Mouse (Mus musculus) T-helper 17 cell (primary cell): Measurements from ENCODE around the gene Sipa1.

Source experiments
- in situ Hi-C, 2 experiments: fragments of 300-600 bp; cut with MboI, MseI; formaldehyde crosslinking; loops; 1 replicate in 1 of 2; 2 replicates in 1 of 2; pipeline ENCODE4 v1.15.1; 2025; ENCODE audit warnings: high pct_unique_total_duplicates in 2 of 2

The Sipa1 gene

DNA sequence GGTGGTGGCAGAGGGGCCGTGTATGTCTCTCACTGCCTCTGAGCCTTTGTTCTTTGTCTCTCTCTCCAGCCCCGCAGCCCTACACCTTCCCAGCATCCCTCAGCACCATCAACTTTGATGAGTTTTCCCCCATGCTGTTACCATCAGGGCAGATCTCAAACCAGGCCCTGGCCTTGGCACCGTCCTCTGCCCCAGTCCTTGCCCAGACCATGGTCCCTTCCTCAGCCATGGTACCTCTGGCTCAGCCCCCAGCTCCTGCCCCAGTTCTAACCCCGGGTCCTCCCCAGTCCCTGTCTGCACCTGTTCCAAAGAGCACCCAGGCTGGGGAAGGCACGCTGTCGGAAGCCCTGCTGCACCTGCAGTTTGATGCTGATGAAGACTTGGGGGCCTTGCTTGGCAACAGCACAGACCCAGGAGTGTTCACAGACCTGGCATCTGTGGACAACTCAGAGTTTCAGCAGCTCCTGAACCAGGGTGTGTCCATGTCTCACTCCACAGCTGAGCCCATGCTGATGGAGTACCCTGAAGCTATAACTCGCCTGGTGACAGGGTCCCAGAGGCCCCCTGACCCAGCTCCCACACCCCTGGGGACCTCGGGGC is 16.7 kb downstream of the Sipa1 start:
- in situ Hi-C loops, result no loop called here

DNA sequence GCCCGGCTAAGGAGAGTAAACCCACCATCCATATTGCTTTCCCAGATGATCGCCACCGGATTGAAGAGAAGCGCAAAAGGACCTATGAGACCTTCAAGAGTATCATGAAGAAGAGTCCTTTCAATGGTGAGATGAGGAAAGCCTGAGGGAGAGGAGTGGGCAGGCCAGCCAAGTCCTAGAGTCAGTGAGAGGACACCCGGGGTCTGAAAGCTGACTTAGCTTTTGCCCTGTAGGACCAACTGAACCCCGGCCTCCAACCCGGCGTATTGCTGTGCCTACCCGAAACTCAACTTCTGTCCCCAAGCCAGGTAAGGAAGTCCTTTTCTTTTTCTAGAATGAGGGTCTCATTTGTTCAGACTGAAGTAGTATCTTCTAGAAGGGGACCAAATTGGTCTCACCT is 18.2 kb downstream of the Sipa1 start:
- in situ Hi-C loops, result no loop called here

DNA sequence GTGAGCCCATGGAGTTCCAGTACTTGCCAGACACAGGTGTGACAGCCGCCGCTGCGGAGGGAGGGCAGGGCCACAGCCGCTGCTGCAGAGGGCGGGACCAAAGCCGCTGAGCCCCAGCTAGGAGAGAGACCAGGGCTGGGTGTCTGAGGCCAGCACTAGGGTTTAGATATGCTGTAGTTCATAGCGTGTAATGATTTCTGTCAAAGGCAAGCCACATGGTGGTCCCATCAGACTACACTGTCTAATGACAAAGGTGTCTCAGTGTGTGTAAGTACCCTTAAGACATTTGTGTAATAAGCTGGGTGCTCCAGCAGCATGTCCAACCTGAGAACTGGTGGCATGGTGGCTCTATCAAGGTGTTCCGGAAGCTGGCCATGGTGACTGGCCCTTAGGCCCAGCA is 21.9 kb downstream of the Sipa1 start:
- in situ Hi-C loops, result no loop called here

DNA sequence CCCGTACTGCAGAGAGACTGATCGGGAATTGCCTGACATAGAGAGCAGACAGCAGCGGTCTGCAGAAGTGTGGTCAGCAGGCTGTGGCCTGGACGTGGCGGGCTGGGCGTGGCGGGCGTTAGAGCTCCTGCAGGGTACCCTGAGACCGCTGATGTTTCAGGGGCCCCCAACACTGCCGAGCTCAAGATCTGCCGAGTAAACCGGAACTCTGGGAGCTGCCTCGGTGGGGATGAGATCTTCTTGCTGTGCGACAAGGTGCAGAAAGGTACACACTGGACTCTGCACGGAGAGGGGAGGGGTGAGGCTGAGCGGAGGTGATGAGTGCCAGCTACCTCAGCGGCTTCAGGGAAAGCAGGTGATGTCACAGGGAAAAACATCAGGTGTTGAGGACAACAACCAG is 22.5 kb downstream of the Sipa1 start:
- in situ Hi-C loops, result no loop called here

DNA sequence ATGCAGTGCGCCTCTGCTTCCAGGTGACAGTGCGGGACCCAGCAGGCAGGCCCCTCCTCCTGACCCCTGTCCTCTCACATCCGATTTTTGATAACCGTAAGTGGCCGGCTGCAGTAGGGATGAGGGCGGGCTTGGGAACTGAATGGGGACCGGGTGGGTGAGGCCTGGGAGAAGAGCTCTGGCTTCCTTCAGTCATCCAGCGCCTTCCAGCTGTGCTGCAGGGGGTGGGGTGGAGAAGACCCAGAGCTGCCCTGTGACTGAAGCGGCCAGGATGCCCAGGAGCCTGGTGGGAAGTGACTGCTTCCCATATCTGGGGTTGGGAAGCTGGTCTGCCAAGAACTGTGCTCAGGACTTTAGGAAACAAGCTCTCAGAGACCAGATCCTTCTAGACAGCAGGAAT is 23.2 kb downstream of the Sipa1 start:
- in situ Hi-C loops, result no loop called here

DNA sequence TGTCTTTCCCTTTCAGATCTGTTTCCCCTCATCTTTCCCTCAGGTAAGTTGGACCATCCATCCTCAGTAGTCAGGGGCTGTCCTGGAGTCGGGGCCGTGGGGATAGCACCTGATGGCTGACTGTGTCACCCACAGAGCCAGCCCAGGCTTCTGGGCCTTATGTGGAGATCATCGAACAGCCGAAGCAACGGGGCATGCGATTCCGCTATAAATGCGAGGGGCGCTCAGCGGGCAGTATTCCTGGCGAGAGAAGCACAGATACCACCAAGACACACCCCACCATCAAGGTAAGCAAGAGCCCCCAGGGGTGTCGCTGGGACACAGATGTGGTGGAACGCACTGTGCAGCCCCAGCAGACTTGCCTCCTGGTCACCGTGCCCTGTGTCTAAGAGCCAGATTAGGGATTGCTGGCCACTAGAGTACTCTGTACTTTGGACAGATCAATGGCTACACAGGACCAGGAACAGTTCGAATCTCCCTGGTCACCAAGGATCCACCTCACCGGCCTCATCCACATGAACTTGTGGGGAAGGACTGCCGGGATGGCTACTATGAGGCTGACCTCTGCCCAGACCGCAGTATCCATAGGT is 25.0 kb downstream of the Sipa1 start:
- in situ Hi-C loops, result no loop called here

DNA sequence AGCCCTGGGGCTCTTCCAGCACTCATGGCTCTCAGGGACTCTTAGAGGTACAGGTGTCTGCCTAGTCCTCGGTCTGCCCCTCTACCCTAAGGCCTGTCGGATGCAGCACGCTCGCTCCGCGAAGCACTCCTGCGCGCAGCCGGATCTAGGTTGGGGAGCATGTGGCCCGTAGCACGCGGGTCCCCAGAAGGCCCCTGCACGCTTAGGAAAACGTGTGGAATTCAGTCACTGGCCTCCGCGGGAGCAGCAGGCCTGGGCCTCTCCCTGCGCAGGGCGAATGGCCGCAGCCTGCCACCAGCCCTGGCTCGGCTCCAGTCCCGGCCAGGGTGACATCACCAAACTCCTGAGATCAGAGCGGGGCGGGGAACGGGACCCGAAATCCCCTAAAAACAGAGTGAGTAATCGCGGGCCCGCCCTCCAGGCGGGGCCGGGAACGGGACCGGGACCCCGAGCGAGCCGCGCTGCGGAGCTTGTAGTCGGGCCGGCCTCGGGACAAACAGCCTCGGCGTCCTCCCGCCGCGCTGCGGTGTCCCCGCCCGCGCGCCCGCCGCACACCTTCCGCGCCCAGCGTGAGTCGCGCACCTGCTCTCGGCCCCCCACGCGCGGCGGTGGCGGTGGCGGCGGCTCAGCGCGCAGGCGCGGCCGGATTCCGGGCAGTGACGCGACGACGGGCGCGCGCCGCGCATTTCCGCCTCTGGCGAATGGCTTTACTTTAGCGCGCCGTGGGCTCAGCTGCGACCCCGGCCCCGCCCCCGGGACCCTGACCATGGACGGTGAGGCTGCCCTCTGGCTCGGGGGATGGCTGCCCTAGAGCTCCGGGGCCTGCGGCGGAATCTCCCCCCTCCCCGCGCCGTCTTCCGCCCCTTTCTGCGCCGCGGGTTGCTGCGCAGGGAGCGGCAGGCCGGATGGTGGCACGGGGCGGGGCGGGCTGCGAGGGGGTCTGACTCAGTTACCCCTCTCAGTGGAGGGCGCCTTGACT is 26.1 kb downstream of the Sipa1 start, which contains the start of gene Rela:
Gene Rela (plus strand): TSS at position 415 of the 979 bp plus-strand sequence.
- in situ Hi-C loops, result no loop called here

DNA sequence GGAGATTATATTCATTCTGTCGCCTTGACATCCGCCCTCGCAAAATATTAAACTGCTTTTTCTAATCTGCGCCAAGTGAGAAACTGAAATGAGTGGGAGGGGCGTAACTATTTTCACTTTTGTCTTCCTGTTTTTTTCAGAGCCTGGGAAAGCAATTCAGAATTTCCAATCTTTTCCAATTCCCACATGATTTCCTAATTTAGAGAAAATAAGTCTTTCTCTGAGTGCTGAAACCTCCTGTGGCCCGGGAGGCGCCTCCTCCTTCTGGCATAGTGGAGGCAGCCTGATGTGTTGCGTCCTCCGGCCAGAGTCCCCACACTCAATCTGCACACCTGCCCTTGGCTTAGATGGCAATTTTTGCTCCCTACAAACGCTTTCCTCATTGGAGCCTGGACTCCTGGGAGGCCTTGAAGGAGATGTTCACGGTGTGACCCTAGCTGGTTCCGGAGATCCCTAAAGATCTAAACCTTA is 26.9 kb downstream of the Sipa1 start:
- in situ Hi-C loops, result no loop called here

DNA sequence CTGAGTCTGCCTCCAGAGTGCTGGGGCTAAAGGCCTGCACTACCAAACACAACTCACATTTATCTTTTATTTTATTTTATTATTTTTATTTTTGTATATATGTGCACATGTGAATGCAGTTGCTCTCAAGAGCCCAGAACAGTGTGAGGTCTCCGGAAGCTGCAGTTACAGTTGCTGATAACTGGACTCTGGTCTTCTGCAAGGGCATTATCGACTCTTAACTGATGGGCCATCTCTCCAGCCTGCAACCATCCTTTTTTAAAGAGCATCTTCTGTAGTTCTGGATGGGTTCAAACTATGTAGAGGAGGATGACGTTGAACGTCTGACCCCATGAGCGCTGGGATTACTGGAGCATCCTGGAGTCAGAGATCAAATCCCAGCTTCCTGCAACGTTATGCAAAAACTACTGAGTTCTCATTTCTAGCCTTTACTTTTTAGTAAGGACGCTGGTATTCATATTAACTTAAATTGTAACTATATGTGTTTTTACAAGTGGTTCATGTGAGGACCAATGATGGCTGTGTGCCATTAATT is 27.4 kb downstream of the Sipa1 start:
- in situ Hi-C loops, result no loop called here

DNA sequence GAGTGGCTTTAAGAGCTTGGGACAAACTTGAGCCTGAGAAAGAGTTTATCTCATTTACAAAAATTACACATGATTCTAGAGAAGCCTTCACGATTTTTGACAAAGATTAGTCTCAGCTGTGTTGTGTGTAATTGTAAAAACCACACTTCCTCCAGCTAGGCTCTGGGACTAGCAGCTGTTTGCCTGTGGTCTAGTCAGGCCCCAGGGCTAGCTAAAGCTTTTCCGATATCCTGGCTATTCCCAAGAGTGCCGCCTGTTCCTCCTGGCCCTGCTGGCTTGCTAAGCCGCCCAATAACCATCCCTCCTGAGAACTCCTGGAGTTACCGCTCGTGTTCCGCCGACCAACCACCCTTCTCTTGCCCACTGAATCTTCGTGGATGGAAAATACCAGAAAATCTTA is 31.4 kb downstream of the Sipa1 start:
- in situ Hi-C loops, result no loop called here

DNA sequence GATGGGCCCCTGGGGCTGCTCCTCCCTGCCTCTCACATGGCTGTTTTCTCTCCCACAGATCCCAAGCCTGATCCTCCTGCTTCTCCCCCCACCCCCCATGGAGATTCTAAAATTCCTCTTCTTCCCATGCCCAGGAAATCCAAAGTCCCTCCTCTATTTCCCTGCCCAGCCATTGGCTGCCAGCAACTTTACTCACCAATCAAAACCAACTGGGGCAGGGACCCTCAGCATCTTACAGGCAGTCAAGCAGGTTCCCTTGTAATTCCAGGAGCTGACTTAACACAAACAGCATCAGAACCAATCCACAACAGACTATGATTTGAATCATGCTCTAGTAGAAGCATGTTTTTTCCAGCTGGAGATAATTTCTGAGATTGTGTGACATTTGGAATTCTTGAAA is 33.6 kb downstream of the Sipa1 start:
- in situ Hi-C loops, result no loop called here

DNA sequence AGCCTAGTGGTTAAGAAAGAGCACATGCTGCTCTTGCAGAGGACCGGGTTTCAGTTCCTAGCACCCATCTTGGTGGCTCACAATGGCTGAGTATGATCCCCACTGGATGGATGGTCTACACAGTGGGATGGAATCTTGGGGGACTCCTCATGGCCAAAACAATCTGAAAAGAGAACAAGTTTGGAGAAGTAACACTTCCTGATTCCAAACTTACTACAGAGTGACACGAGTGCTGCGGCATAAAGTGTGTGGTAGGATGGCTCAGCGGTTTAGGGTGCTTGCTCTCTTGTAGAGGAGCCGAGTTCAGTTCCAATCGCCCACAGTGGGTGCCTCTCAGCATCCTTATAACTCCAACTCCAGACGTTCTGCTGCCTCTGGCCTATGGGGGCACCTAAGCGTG is 38.2 kb downstream of the Sipa1 start:
- in situ Hi-C loops, result no loop called here

DNA sequence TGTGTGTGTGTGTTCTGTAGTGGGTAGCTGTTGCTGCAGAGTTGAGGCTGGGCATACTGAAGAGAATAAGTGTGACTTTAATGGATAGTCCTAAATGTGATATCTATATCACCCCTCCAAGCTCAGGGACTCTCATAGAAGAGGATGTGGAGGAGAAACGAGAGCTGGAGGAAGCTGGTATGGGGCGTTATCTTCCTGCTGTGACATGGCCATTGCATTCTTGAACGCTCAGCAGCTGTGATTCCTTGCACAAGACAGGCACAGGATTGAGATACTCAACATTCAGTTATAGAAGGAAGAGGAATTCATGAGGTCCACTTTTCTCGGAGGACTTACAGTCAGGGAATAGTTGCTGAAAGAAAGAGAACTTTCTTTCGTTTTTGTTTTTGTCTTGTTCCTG is 41.6 kb downstream of the Sipa1 start:
- in situ Hi-C loops, result no loop called here

DNA sequence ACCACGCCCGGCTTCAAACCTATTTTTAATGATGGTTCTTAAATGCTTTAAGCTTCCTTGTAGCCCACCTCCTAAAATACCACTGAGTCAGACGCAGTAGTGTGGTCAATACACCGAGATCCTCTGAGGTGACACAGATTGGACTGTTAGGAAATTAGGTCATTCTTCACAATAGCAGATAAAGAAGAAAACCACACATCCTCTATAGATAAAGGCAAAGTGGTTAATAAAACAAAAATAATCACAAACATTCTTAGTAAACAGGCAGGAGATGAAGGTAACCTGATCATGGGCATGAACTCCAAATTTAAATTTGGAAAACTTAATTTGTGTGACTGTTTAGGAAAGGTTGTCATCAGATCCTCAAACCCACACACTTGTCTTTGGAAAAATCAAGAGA is 43.5 kb downstream of the Sipa1 start:
- in situ Hi-C loops, result no loop called here

DNA sequence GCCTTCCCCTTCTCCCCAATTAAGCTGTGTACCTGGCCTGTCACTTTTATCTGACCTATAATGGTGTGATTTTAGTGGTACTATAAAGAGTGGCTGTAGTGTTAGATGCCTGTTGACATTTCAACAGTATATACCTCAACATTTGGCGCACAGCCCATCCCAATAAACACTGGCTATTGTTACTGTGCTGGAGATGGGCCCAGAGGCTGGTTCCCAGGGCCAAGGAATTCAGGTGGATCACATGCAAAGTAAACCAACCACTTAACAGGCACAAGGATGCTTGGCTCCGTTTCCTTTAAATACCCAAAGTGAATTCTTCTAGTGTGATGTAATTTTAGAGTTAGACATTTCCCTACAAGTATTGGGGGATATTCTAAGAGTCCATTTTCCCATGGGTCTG is 48.6 kb downstream of the Sipa1 start:
- in situ Hi-C loops, result no loop called here

DNA sequence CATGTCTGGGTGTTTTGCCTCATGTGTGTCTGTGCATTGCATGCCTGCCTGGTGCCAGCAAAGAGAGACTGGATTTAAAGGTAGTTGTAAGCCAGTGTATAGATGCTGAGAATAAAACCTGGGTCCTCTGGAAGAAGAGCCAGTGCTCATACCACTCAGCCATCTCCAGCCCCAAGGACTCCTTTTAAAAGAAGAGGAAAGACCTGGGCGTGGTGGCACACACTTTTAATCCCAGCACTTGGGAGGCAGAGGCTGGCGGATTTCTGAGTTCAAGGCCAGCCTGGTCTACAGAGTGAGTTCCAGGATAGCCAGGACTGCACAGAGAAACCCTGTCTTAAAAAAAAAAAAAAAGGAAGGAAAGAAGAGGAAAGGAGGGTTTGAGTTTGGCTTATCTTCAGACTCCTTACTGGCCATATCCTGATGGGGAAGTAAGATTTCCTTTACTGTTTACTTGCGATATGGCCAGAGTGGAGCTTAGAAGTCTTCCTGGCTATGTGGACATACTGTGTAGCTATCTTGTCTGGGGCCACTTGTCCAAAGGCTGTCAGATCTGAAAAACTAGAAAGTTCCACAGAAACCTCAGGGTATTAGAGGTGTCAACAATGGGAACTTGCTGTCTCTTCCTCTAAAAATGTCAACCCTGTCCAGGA is 50.6 kb downstream of the Sipa1 start:
- in situ Hi-C loops, result no loop called here

DNA sequence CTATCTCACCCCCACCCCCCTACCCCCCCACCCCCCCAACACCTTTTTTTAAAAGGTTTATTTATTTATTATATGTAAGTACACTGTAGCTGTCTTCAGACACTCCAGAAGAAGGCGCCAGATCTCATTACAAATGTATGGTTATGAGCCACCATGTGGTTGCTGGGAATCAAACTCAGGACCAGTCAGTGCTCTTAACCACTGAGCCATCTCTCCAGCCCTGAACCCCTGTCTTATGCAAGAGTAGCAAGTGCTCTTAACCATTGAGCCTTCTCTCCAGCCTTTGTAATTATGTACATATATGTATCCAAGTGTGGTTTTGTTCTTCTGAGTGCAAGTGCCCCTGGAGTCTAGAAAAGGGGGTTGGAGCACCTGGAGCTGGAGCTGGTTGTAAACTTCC is 51.5 kb downstream of the Sipa1 start:
- in situ Hi-C loops, result no loop called here

DNA sequence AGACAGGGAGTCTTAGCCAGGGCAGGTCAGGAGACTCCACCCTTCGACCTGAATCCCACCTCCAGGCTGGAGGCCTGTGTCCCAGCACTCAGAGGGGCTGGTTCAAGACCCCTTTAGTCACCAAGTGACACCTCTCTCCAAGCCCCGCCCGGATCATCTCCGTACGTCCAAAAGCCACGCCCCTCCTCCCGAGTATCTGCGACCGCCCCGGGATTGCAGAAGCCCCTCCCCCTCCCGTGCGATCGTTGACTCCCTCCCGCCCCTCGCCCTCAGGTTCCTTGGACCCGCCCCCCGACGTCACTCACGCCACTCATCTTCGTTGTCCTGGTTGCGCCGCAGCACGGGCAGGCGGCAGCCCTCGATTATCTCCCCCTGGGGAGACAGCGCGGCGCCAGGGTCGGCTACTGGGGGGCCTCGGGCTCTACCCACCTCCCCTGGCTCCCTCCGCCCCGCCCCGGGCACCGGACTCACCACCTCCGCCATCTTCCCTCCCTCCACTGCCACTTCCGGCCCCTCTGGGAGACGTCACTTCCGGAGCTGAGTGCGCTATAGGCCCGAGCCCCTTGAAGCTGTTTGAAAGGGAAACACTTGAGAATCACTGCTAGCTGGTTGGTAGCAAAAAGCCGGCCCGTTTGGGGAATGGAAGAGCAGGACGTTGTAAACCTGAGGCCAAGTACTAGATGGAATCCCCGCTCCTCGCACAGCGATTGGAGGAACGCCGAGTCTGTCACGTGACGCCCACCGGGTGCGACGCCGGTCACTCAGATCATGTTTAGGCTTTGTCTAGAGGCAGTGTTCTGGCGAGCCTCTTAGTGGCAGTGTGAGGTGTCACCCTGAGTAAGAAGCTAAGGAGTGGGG is 53.7 kb downstream of the Sipa1 start, which contains the start of gene Kat5:
Gene Kat5 (minus strand): TSS at position 691 of the 858 bp plus-strand sequence.
- in situ Hi-C loops, result no loop called here

DNA sequence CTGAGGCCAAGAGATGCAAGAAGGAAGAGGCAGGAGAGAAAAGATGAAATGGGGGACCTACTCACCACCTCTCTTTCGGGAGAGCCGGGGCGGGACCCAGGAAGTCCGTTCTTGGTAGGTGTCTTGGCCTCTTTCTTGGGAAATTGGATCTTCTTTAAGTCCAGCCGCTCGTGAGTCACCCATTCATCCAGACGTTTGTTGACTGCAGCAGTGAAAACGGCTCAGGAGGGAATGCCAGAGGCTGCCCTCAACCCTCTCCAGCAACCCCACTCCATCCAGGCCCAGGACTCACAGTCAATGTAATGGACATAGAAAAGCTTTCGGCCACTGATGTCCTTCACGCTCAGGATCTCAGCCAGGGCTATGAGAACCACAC is 54.3 kb downstream of the Sipa1 start:
- in situ Hi-C loops, result no loop called here

DNA sequence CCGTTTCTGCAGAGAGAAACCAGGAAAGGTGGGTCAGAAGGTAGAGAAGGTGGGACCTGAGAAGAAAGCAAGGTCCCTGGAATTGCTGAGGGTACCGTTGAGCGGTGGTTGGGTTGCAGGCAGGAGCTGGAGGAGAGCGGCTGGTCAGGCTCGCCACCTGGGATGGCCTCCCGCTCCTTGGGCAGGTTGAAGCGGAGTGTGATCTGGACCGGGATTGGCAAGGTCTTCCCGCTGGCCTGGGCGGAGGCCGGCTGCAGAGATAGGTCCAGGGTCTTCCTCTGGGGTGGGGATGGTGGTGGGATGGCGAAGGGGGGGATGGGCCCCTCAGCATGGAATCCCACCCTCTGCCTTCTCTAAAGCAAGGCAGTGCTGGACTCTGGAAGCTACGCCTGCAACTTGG is 54.8 kb downstream of the Sipa1 start:
- in situ Hi-C loops, result no loop called here
